Mouse (Mus musculus) MEL (cell line): Measurements from ENCODE around the gene Tubg1. TPM values are rescaled to one million over a fixed set of nuclear protein-coding genes. Genes with fewer than 3 reads are reported as not detected.

ENCODE experiments used
- DNase-seq: peaks from one replicate; pipeline ENCODE4 v3.0.0; 2011; ENCODE audit warnings: low read depth, low spot score
- H3K27ac ChIP-seq: 2 replicates; pipeline ENCODE4 v1.5.1; 2012; ENCODE audit warnings: low read depth, mild to moderate bottlenecking, control low read depth, low read length, moderate library complexity; ENCODE audit not compliant: control insufficient read depth
- H3K27me3 ChIP-seq, 2 experiments: fragments of 150-350 bp in 1 of 2; sonication (generic) in 1 of 2; 2 replicates each; pipeline ENCODE4 v1.6.1; 2012; ENCODE audit warnings: low read length in 2 of 2, mild to moderate bottlenecking in 2 of 2, improper control_type of control experiment in 1 of 2, moderate library complexity in 1 of 2; ENCODE audit not compliant: insufficient read depth in 2 of 2, control insufficient read depth in 1 of 2
- H3K36me3 ChIP-seq, 2 experiments: 2 replicates each; pipeline ENCODE4 v1.6.1; 2012 to 2014; ENCODE audit warnings: low read length in 2 of 2, improper control_type of control experiment in 1 of 2, inconsistent platforms in 1 of 2, mild to moderate bottlenecking in 1 of 2; ENCODE audit not compliant: insufficient read depth in 2 of 2, control insufficient read depth in 1 of 2
- H3K4me1 ChIP-seq, 2 experiments: fragments of 150-350 bp in 1 of 2; sonication (generic) in 1 of 2; 2 replicates each; pipeline ENCODE4 v1.6.1; 2012; ENCODE audit warnings: low read length in 2 of 2, improper control_type of control experiment in 1 of 2, mild to moderate bottlenecking in 1 of 2; ENCODE audit not compliant: insufficient read depth in 2 of 2, control insufficient read depth in 1 of 2
- H3K4me3 ChIP-seq, 2 experiments: fragments of 150-350 bp in 1 of 2; sonication (generic) in 1 of 2; 2 replicates each; pipeline ENCODE4 v1.5.1; 2012; ENCODE audit warnings: low read depth in 2 of 2, low read length in 2 of 2, mild to moderate bottlenecking in 2 of 2, moderate library complexity in 2 of 2, control low read depth in 1 of 2, improper control_type of control experiment in 1 of 2; ENCODE audit not compliant: control insufficient read depth in 1 of 2, insufficient read depth in 1 of 2
- H3K79me2 ChIP-seq: 2 replicates; pipeline ENCODE4 v1.6.1; 2012; ENCODE audit warnings: mild to moderate bottlenecking, low read length, moderate library complexity; ENCODE audit not compliant: control insufficient read depth, poor library complexity, insufficient read depth
- H3K9ac ChIP-seq: 2 replicates; pipeline ENCODE4 v1.6.1; 2012; ENCODE audit warnings: low read depth, mild to moderate bottlenecking, control low read depth, low read length, moderate library complexity; ENCODE audit not compliant: control insufficient read depth, poor library complexity, severe bottlenecking
- H3K9me3 ChIP-seq: fragments of 150-350 bp; sonication (generic); replicated peaks from 2 replicates; pipeline ENCODE4 v1.6.1; 2012; ENCODE audit warnings: mild to moderate bottlenecking, low read length, improper control_type of control experiment, moderate library complexity; ENCODE audit not compliant: insufficient read depth
- BHLHE40 ChIP-seq: IDR thresholded peaks from 2 replicates; pipeline ENCODE4 v1.6.1; 2012; ENCODE audit warnings: low read depth, mild to moderate bottlenecking, inconsistent platforms, low read length, improper control_type of control experiment, borderline replicate concordance
- CHD1 ChIP-seq: IDR thresholded peaks from 2 replicates; pipeline ENCODE4 v1.6.1; 2012; ENCODE audit warnings: low read depth, mild to moderate bottlenecking, inconsistent platforms, low read length, improper control_type of control experiment
- E2F4 ChIP-seq: IDR thresholded peaks from 2 replicates; pipeline ENCODE4 v1.6.1; 2011; ENCODE audit warnings: low read depth, low read length, improper control_type of control experiment, borderline replicate concordance
- ELF1 ChIP-seq: IDR thresholded peaks from 2 replicates; pipeline ENCODE4 v1.6.1; 2014; ENCODE audit warnings: low read depth, mild to moderate bottlenecking, inconsistent platforms, low read length, improper control_type of control experiment, moderate library complexity
- GABPA ChIP-seq: IDR thresholded peaks from 2 replicates; pipeline ENCODE4 v1.6.1; 2012; ENCODE audit warnings: low read depth, mild to moderate bottlenecking, inconsistent platforms, low read length, improper control_type of control experiment, moderate library complexity
- GATA1 ChIP-seq: IDR thresholded peaks from 2 replicates; pipeline ENCODE4 v1.6.1; 2011; ENCODE audit warnings: low read depth, low read length, improper control_type of control experiment
- HCFC1 ChIP-seq: IDR thresholded peaks from 2 replicates; pipeline ENCODE4 v1.6.1; 2012; ENCODE audit warnings: low read depth, mild to moderate bottlenecking, inconsistent platforms, low read length, improper control_type of control experiment, moderate library complexity
- KAT2A ChIP-seq: conservative IDR thresholded peaks from 2 replicates; pipeline ENCODE4 v1.6.1; 2012; ENCODE audit warnings: low read depth, low read length, improper control_type of control experiment, inconsistent platforms
- MAFK ChIP-seq: IDR thresholded peaks from 2 replicates; pipeline ENCODE4 v1.6.1; 2011; ENCODE audit warnings: low read depth, mild to moderate bottlenecking, low read length, improper control_type of control experiment, borderline replicate concordance
- MAZ ChIP-seq: IDR thresholded peaks from 2 replicates; pipeline ENCODE4 v1.6.1; 2012; ENCODE audit warnings: low read depth, mild to moderate bottlenecking, inconsistent platforms, low read length, improper control_type of control experiment
- MEF2A ChIP-seq: IDR thresholded peaks from 2 replicates; pipeline ENCODE4 v1.6.1; 2014; ENCODE audit warnings: low read depth, mild to moderate bottlenecking, inconsistent platforms, low read length, improper control_type of control experiment; ENCODE audit not compliant: poor library complexity, insufficient replicate concordance, severe bottlenecking; ENCODE audit errors: extremely low read depth
- MXI1 ChIP-seq: IDR thresholded peaks from 2 replicates; pipeline ENCODE4 v1.6.1; 2011; ENCODE audit warnings: mild to moderate bottlenecking, low read depth, low read length, improper control_type of control experiment
- NRF1 ChIP-seq: IDR thresholded peaks from 2 replicates; pipeline ENCODE4 v1.6.1; 2014; ENCODE audit warnings: low read depth, mild to moderate bottlenecking, inconsistent platforms, low read length, improper control_type of control experiment, moderate library complexity; ENCODE audit not compliant: poor library complexity, insufficient read depth, severe bottlenecking
- POLR2AphosphoS5 ChIP-seq: IDR thresholded peaks from 2 replicates; pipeline ENCODE4 v1.6.1; 2012; ENCODE audit warnings: low read depth, borderline replicate concordance, mild to moderate bottlenecking, inconsistent platforms, low read length, moderate library complexity, mixed read lengths
- RAD21 ChIP-seq: IDR thresholded peaks from 2 replicates; pipeline ENCODE4 v1.6.1; 2011; ENCODE audit warnings: mild to moderate bottlenecking, low read depth, low read length, improper control_type of control experiment
- SMC3 ChIP-seq: IDR thresholded peaks from 2 replicates; pipeline ENCODE4 v1.6.1; 2011; ENCODE audit warnings: low read depth, low read length, improper control_type of control experiment
- TBP ChIP-seq: IDR thresholded peaks from 2 replicates; pipeline ENCODE4 v1.8.0; 2011; ENCODE audit warnings: low read depth, low read length, improper control_type of control experiment
- TCF12 ChIP-seq: IDR thresholded peaks from 2 replicates; pipeline ENCODE4 v1.6.1; 2014; ENCODE audit warnings: low read depth, mild to moderate bottlenecking, inconsistent platforms, low read length, improper control_type of control experiment, moderate library complexity
- ZC3H11A ChIP-seq: IDR thresholded peaks from 2 replicates; pipeline ENCODE4 v1.6.1; 2012; ENCODE audit warnings: low read depth, mild to moderate bottlenecking, inconsistent platforms, low read length, improper control_type of control experiment
- ZMIZ1 ChIP-seq: IDR thresholded peaks from 2 replicates; pipeline ENCODE4 v1.6.1; 2012; ENCODE audit warnings: low read depth, mild to moderate bottlenecking, inconsistent platforms, low read length, improper control_type of control experiment, moderate library complexity
- polyA plus RNA-seq, 2 experiments: library from polyadenylated mRNA; stranded (reverse) in 1 of 2; unstranded in 1 of 2; fragments of >175 nt in 1 of 2; fragments of >200 nt in 1 of 2; gene quantifications; 2 replicates each; pipeline versions ENCODE4 v1.2.1 to v1.2.4; 2012; ENCODE audit warnings: low replicate concordance in 2 of 2, low read depth in 1 of 2; ENCODE audit not compliant: insufficient read length in 2 of 2, insufficient read depth in 1 of 2, missing spikeins in 1 of 2
- total RNA-seq: library from RNA; depleted of rRNA; stranded (reverse); fragments of 300-350 nt; gene quantifications from 2 replicates; pipeline ENCODE4 v1.2.3, GENCODE M21; 2012

Gene Tubg1
- total and polyA plus RNA-seq, 3 experiments = 60.0 to 183 (median 125) TPM

- no peak overlapping the region for H3K9ac ChIP-seq
- TF ChIP-seq TBP (no peak), MAZ (no peak)
- H3K27me3 ChIP-seq = no peaks in the 10 kb centered on the region
- no peaks in the 10 kb centered on the region for H3K9me3 ChIP-seq
- H3K79me2 ChIP-seq = peaks cover 20% of the 10 kb centered on the region
- no peak overlapping the region for H3K4me3 ChIP-seq
- no peak for DNase-seq
- H3K27ac ChIP-seq = no peak overlapping the region
- peaks cover 0 to 9% of the 10 kb centered on the region in 2 experiments; a peak in 2 of 4 replicates for H3K36me3 ChIP-seq
- no peaks in the 10 kb centered on the region for H3K4me1 ChIP-seq
Measured at GRCm38 (mm10) chr11:101110708-101111107, 9.0 kb upstream of the Tubg1 start.

GRCm38 (mm10) chr11:101111178-101111577 is 8.6 kb upstream of the Tubg1 start:
- H3K79me2 ChIP-seq = peaks cover 22% of the 10 kb centered on the region
- no peaks in the 10 kb centered on the region for H3K4me1 ChIP-seq
- no peak overlapping the region for H3K27ac ChIP-seq
- H3K36me3 ChIP-seq = peaks cover 0 to 4% of the 10 kb centered on the region in 2 experiments; a peak in 2 of 4 replicates
- no peak overlapping the region for H3K4me3 ChIP-seq
- no peak for DNase-seq
- no peaks in the 10 kb centered on the region for H3K9me3 ChIP-seq
- no peak overlapping the region for H3K9ac ChIP-seq
- H3K27me3 ChIP-seq = no peaks in the 10 kb centered on the region
- TF ChIP-seq MXI1 (no peak), POLR2AphosphoS5 (no peak), MAFK (no peak), ZMIZ1 (no peak), BHLHE40 (no peak), KAT2A (no peak), ELF1 (no peak), NRF1 (no peak), TCF12 (no peak), CHD1 (no peak), RAD21 (no peak), HCFC1 (no peak), ZC3H11A (no peak), GABPA (no peak), GATA1 (no peak), MEF2A (no peak), SMC3 (no peak), E2F4 (no peak)
- TF ChIP-seq, all 39 proteins: peak for 0
